Mouse (Mus musculus) left cerebral cortex, postnatal 36 days (tissue): Measurements from ENCODE around the gene Eif3i. TPM values are rescaled to one million over a fixed set of nuclear protein-coding genes. Genes with fewer than 3 reads are reported as not detected.

Experiments
- DNase-seq, 2 experiments: peaks; one replicate each; pipeline ENCODE4 v3.0.0; 2021 to 2022; ENCODE audit warnings: low spot score in 2 of 2, mixed read lengths in 1 of 2
- intact Hi-C: fragments of 180-260 bp; cut with DNase I; formaldehyde crosslinking; loops from one replicate; pipeline ENCODE4 v1.15.1; 2025
- total RNA-seq, 2 experiments: library from RNA; stranded (reverse); gene quantifications; 2 replicates each; pipeline ENCODE4 v1.2.3; 2021

Eif3i gene
- total RNA-seq, 2 experiments from 2014 or later: 121 to 140 TPM

DNA sequence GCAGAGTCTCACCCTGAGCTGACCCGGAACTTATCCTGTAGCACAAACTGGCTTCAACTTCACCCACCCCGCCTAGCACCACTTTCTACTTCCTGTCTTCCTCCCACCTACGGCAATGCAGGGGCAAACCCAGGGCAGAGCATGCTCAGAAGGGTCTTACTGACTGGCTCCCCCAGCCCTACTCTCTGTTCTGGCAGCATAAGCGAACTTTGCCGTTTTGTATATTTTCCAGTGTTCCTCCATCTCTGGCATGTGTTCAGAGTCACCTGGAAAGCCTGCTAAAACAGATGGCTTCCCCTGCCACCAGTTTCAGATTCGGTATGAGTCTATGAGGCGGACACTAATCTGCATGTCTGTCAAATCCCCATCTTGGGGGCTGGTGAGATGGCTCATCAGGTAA lies 20.1 kb downstream of the Eif3i start:
- intact Hi-C loops: no loop called here
- no peak for DNase-seq

DNA sequence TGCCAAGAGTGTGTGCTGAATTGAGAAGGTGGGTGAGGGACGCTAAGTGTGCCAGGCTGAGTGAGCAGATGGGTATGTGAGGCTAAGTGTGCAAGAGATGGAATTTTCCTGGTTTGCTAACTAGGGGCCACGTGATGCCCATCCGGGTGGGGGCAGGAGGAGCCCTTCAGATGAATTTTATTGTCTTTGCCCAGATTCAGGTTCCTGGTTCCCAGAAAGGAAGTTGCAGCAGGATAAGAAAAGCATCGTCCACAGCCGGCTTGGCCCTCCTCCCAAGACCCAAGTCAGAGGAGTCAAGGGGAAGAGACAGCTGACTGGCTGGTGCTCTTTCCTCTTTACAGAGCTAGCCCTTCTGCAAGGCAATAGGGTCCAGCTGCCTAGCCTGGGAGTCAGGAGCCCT lies 22.0 kb downstream of the Eif3i start, which contains the start of gene Fam167b:
TSS of gene Fam167b (minus strand) at position 84 of the 400 bp plus-strand sequence.
- intact Hi-C loops: no loop called here
- peak in 1 of 2 experiments; percentile 11 for DNase-seq

DNA sequence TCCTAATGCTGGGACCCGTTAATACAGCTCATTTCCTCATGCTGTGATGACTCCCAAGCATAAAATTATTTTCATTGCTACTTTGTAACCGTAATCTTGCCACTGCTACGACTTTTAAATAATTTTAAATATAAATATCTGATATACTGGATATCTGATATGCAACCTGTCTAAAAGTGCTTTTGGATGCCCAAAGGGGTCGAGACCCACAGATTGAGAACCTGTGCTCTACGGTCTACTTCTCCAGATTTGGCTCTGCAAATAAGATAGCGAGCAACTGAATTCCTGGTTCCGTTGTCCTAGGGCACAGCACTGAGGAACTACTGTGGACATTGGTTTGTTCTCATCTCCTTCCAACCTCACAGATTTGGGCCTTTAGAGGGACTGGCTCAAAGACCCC lies 22.8 kb downstream of the Eif3i start:
- intact Hi-C loops: no loop called here
- DNase-seq: no peak

DNA sequence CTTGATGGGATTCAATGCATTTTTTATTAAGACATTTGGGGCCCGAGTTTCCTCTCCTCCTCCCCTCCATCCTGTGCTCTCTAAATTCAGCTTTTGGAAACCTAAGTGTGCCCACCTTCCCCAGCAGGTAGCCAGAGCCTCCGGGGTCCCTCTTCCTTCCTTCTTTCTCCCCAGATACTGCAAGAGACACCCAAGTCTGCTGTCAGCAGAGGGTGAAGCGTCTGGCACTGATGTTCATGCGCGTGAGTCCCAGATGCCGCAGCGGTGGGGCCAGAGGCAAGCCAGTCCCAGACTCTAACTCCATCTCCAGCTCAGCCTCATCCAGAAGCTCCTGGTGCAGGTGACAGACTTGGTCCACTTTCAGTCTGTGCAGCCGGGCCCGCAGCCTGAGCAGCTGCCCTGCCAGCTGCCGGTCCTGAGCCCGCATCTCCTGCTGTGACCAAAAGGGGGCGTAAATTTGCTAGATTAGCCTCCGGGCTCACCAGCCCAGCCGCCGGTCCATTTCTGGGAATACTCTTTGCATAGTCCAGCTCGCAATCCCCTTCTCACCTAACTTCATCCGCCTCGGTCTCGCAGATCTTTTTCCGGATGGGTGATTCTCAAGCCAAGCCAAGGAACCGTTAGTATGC lies 23.5 kb downstream of the Eif3i start:
- peak; percentile 33 to 38 for DNase-seq
- intact Hi-C loops: no loop called here

DNA sequence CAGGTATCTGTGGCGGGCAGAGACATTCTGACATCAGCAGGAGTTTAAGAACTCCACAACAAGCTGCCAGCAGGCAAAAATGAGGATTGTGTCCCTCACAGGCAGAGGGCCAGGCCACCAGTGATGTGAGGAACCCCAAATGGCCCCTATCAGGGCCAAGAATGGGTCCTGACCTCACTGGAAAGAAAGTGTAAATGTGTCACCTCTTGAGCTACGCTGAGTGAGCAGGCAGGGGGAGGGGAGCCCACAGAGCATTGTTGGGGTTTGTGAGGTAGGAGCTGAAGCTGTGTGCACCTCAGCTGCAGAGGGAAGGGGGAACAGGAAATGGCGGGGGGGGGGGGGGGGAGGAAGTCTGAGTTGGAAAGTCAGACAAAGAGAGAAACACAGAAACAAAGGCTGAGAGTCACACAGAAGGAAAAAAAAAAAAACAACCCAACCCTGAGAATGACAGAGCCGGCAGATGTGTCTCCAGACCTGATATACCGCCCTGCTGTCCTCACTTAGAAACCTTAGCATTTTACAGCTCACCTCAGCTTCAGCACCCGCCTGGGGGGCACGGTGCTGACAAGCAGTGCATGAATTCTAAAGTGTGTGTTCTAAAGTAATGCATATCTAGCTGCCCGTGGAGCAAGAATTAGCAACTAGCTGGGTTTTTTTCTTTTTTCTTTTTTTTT lies 25.1 kb downstream of the Eif3i start:
- intact Hi-C loops: no loop called here
- DNase-seq: no peak

DNA sequence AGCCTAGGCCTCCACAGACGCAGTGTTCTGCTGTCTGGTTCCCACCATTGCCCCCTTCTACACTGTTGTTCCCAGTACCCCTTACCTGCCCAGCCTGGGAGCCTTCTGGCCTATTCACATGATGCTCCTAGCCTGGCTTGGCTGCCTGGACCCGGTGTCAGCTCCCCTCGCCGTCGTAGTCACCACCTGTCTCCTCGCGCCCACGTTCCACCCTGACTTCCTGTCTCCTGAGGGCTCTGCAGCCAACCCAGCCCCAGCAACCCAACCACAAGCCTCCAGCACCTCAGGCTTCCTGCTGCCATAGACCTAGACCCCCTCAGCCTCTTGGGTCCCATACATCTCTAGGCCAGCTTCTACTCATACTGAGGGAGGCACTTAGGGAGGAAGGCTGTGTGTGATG lies 27.0 kb downstream of the Eif3i start, which contains the start of gene Lck:
TSS of gene Lck (minus strand) at position 212 of the 400 bp plus-strand sequence.
- no peak for DNase-seq
- intact Hi-C loops: no loop called here

DNA sequence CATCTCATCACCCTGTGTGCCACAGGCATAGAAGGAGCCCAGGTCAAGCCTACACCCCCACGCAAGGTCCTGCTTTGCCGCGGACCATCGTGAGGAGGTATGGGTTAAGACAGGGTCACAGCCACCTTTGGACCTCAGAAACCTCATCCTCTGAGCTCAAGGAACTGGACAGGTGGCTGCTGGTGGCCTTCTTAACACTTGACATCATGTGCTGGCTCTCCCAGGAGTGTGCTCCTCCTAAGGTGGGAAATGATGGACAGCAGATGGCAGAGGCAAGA lies 27.4 kb downstream of the Eif3i start:
- intact Hi-C loops: no loop called here
- DNase-seq: no peak

DNA sequence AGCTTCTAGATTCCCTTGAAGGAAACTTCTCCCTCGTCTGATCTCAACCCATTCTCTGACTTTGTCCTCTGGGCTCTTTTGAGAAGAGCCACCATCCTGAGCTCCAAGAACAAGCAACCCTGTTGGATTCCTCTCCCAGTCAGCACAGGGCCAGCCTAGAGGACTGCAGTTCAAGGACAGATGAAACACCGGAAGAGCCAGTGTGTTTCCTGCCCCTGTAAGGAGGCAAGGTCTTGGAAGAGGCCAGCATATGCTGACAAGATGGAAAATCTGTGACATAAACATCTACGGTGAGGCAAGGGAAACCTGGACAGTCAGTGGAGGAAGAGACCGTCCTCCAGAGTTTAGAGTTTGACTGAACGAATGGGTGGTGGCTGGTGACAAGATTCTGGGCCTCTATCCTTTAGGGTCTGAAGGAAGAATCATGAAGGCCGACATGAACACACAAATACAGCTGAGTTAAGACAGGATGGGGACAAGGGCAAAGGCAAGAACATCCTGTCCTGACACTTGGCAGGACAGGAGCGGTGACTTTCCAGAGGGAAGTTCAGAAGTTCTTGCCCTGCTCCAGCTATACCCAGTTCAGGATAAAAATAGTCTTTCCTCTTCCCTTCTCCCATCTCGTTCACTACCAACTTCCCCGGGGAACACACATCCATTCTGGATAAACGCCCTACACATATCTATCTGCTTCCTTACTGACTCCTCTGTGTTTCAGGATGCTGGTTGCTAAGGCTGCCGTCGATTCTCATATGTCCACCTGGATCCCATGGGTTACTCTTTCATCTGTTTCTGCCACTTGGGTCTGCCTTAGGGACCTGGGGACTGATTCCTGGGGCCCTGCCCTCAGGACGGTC lies 28.0 kb downstream of the Eif3i start:
- DNase-seq: no peak
- intact Hi-C loops: no loop called here

DNA sequence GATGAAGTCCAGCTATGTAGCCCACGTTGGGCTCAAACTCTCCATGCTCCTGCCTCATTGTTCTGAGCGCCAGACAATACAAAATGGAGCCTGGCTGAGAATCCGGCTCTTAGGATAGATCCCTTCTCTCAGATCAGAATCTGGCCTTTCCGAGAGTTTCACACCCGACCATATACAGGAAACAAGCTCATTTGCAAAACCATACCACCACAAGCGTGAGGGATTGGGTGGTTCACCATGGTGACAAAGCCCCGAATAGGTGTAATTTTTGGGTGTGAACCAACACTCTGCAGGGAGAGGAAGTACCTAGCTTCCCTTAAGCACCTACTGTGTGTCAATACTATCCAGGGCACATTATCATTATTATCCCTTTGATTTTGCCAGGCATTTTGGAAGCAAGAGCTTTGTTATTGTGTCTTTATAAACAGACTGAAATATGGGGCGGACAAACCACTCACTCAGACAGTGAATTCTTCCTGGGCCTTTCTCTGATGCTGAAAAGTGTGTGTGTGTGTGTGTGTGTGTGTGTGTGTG lies 28.8 kb downstream of the Eif3i start:
- no peak for DNase-seq
- intact Hi-C loops: no loop called here

DNA sequence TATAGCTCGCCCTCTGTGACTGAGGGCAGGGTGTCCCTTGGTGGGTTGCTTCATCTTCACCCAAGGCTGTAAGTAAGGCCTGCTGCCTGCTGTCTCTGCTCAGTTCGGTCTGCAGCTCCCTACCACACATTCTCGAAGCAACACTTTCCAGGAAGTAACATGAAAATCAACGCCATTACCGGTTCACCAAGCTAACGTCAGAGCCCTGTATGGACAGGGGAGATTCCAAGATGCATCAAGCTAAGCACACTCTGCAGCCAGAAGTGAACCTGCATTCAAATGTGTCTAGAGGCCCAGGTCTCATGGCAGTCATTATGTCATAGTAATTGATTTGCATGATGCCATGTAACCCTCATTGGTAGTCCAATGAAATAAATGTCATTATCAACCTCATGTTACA lies 30.4 kb downstream of the Eif3i start:
- intact Hi-C loops: no loop called here
- DNase-seq: no peak

DNA sequence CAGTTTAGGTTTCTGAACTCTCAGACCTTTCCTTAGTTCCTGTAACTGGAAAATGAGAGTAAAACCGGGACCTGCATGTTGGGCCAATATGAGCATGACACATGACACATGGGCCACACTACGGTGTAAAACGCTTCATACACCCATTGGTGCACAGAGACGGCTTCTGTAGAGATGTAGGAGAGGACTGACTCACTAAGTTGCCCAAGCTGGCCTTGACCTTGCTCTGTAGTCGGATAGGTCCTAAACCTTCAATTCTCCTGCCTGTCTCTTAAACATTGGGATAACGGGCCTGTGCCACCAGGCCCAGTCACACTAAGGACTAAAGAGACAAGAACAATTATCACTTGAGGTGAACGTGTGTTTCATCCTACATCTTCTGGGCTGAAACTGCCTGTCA lies 32.1 kb downstream of the Eif3i start:
- no peak for DNase-seq
- intact Hi-C loops: no loop called here

DNA sequence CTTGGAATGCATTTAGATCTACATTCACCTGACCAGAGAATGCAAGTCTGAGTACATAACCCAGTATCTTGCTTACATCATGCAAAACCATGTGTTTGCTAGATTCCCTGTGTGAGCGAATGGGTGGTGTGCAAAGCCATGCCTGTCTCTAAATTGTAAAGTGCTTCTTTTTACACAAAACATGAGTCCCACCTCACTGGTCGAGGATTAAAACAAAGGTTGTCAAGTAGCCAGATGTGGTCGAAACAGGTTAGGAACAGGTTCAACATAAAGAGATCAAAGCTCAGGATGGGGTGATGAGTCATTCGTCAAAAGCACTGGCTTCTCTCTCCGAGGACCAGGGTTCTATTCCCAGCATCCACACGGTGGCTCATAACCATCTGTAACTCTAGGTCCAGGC lies 35.3 kb downstream of the Eif3i start:
- intact Hi-C loops: no loop called here
- DNase-seq: no peak

DNA sequence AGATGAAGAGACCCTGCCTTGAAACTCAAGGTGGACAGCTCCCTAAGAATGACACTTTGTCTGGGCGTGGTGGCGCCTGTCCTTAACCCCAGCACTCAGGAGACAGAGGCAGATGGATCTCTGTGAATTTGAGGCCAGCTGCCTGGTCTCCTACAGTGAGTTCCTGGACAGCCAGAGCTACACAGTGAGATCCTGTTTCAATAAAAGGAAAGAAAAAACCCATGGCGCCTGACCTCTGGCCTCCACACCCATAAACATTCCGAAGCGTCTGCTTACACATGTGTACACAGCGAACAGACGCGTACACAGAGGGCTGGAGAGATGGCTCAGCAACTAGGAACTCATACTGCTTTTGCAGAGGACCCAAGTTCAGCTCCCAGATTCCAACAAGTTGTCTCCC lies 36.7 kb downstream of the Eif3i start:
- no peak for DNase-seq
- intact Hi-C loops: no loop called here

DNA sequence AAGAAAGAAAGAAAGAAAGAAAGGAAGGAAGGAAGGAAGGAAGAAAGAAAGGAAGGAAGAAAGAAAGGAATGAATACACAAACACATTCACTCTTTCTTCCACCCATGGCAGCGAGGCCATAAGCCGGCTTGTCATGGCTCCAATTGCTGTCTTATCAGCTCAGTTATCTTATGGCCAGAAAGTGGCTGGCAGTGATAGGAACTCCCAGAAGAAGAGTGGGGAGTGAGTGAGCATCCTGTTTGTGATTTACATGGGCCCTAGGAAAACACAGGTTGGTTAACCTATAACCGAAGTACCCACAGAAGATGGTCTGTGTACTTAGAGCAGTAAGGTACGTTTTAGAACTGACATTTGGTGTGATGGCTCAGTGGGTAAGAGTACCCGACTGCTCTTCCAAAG lies 39.3 kb downstream of the Eif3i start:
- no peak for DNase-seq
- intact Hi-C loops: no loop called here

DNA sequence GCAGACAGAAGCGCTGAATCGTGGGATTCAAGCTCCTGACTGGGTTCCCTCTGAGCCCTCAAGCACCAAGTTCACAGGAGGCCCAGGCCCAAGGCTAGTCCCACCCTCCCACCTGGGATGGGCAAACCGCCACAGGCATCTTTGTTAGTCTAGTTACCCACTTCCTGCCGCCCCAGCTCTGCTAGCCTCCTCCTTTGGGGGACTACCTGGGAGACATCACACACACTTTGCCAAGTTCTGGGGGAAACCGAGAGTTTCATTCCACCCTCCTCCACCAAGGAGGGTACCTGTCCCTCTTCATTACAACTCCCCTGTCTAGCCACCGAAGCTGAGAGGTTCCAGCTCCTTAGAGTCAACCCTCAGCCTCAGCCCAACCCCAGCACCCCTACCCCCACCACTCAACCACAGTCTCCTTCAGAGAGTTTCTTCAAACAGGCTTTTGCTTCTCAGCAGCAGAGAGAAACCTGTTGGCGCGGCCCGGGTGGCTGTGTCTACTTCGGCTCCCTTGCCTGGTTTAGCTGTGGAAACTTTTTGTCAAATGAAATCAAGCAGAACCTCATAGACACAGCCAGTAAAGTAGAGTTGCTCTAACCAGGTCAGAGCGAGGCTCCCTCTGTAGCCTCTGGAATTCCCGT lies 42.0 kb downstream of the Eif3i start:
- intact Hi-C loops: no loop called here
- no peak for DNase-seq

DNA sequence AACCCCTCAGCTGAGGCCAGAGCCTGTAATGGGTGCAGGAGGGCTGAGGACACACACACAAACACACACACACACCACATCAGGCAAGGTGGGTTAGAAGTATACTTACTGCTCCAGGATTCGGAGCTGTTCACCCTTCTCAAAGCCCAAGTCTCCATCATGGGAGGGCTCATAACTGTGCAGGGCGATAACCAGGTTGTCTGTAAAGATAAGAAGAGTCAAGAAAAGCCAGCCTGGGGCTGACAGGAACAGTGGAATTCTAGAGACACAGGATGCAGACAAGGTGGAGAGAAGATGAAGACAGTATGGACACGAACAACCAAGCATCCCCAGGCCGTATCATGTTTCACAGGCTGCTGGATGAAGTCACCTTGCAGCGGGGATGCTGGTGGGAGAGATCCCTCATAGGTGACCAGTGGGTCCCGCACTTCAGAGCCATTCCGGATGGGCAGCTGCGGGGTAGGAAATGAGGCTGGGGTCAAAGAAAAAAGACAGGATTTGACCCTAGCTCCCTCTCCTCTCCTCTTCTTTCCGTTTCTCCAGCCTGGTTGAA lies 43.1 kb downstream of the Eif3i start:
- intact Hi-C loops: no loop called here

DNA sequence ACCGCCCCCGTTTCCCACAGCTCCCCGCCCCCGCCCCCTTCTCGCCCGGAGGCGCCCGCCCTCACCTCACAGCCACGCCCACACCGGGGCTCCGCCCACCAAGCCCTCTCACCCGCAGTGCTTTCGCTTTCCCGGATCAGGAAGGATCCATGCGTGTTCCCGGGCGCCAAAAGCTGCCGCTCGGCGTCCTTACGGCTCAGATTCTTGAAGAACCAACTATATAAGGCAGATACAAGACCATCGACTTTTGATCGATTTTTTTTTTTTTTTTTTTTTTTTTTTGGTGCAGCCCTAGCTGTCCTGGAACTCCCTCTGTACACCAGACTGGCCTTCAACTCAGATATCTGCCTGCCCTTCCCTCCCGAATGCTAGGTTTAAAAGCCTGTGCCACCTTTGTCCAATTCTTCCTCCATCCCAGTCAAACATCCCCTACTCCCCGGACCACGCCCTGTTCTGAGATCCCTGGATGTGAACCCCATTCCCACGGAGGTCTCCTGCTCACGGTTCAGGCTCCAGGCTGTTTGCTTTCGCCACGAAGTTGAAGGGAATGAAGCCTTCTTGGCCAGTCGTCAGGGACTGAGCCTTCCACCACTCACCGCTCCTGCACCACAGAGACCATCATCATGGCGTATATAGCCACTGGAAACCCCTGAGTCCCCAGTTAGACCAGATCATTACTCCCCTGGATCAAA lies 43.8 kb downstream of the Eif3i start:
- peak; percentile 57 to 70 for DNase-seq
- intact Hi-C loops: no loop called here

More for the DNA sequence above, 43.1 kb downstream of the Eif3i start:
- DNase-seq: no peak

DNA sequence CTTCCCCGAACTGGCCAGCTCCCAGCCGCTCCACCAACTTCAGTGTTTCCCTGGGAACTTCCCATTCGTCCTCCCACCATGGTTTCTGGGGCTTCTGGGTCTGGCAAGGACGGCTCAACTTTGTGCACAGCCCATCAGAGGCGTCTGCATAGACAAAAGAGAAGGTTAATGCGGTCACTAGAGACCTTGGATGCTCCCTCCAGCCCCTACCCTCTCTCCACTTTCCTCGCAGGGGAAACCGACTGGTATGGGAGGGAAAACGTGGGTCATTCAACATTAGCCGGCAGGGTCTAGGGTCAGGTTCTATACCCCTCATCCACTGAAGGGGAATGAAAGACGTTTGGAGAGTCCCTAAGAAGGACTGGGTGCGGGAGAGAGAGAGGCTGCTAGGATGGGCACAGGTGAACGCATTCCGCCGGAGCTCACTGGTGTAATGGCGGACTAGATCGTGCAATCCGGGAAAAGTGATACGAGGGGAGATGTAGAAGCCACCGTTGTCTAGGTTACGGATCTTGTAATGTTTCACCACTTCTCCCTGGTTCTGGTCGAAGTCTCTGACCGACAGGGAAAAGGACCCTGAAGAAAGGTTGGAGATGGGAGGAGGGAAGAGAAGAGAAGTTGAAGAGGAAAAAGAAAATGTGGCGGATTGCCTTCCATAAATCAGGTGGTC lies 44.5 kb downstream of the Eif3i start:
- no peak for DNase-seq

DNA sequence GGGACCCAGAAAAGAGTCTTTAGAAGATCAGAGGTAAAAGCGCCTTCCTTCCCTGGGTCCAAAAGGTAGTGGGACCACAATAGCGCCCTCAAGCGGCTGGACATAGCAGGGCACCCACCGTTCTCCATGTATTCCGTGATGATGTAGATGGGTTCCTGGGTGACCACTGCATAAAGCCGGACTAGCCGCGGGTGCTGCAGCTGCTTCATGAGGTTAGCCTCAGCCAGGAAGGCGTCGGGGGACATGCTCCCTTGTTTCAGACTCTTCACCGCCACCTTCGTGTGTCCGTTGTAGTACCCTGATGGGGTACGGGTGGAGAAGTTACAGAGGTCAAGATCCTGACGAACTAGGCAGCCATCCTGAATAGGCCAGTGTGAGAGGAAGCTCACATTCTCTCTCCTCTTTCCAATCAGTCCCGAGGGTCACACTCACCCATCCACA lies 45.0 kb downstream of the Eif3i start:
- DNase-seq: peak in 1 of 2 experiments; percentile 34
- intact Hi-C loops: no loop called here

More for the DNA sequence above, 44.5 kb downstream of the Eif3i start:
- intact Hi-C loops: no loop called here
